9 mouse cellular contexts compared by ENCODE assay signal in the genomic region with DNA sequence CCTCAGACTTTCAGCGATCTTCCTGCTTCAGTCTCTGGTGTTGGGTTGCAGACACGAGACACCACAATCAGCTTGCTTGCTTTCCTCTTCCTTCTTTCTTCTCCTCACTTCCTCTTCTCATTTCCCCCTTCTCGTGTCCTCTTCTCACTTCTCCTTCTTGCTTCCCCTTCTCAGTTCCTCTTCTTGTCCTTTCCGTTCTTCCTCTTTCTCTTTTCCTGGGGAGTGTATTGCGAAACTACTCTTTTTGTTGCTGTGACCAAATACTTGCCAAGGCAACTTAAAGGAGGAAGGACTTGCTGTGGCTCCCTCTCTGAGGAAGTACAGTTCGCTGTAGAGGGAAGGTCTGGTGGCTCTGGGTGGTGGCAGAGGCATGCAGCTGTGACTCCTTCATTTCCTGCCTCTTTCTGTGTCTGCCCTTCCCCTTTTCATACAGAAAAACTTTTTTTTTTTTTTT. TPM values are rescaled to one million over a fixed set of nuclear protein-coding genes. Genes with fewer than 3 reads are reported as not detected.
A peak's percentile ranks its signal among the peaks of the same experiment; 100 is the strongest.
DNase-seq lines count a peak whose midpoint lies in the region; ATAC-seq lines count a peak whose summit lies in the region.
"Had no signal": no experiment of that assay in that cellular context is flagged by ENCODE, and none has a peak within 500 bp of the region (broad histone marks: within the 10 kb centered on the region; RNA-seq: fewer than 3 reads in every experiment).

No protein-coding gene starts in this region.

- no peak overlapping the region for H3K9ac ChIP-seq in heart, embryonic 14.5 days (ENCODE audit: low read length)

- 57% methylated on average over 6 of the region's 6 CpGs for WGBS in heart, embryonic 14.5 days

- no peaks in the 10 kb centered on the region for H3K9me3 ChIP-seq in heart, embryonic 14.5 days (ENCODE audit: control insufficient read depth, low read length)

- no peaks in the 10 kb centered on the region for H3K27me3 ChIP-seq in heart, embryonic 14.5 days (ENCODE audit: control insufficient read depth, insufficient read depth, low read length)

- no peaks in the 10 kb centered on the region for H3K36me3 ChIP-seq in heart, embryonic 14.5 days (ENCODE audit: control insufficient read depth, insufficient read depth, low read length)

- no peak for ATAC-seq in heart, embryonic 14.5 days (ENCODE audit: insufficient number of reproducible peaks, insufficient read depth, low FRiP score, low read depth)
- peak; percentile 80 for ATAC-seq in monocyte, adult 5-6 weeks (replicated peaks; ENCODE audit: insufficient number of reproducible peaks, low FRiP score, low TSS enrichment, poor library complexity, severe bottlenecking)
- no peak for ATAC-seq in cerebellum, adult (ENCODE audit: insufficient number of reproducible peaks, low FRiP score, low TSS enrichment)

- DNase-seq in heart, adult 11 months = no peak
- peak; percentile 75 for DNase-seq in CD4-positive, CD25-positive, alpha-beta regulatory T cell, adult 2 months (ENCODE audit: low read depth, low spot score)
- DNase-seq in c-Kit-positive CD71-negative TER-119-negative erythroid progenitor cells, embryonic 14.5 days (ENCODE audit: low read depth) = peak; percentile 63
- DNase-seq in embryo, embryonic 9.5 days (ENCODE audit: extremely low spot score) = no peak
- DNase-seq in layer of hippocampus, postnatal 25 days (ENCODE audit: extremely low spot score in 1 of 2, low spot score in 1 of 2) = no peak
- DNase-seq: cerebellum, adult 9-10 months had no signal

- H3K27ac ChIP-seq in heart, embryonic 14.5 days (replicated peaks in 1 of 2; ENCODE audit: control insufficient read depth in 1 of 2, insufficient read depth in 1 of 2, low read depth in 2 of 2, low read length in 2 of 2) = peak overlapping the region; percentile 78 to 79

- no peak overlapping the region for H3K4me2 ChIP-seq in heart, embryonic 14.5 days (ENCODE audit: low read length)

- H3K4me1 ChIP-seq in heart, embryonic 14.5 days (ENCODE audit: control insufficient read depth in 2 of 2, insufficient read depth in 2 of 2, low read length in 2 of 2) = peaks cover 14 to 19% of the 10 kb centered on the region in 2 experiments

- no peak overlapping the region for H3K4me3 ChIP-seq in heart, embryonic 14.5 days (ENCODE audit: control insufficient read depth in 1 of 2, insufficient read depth in 1 of 2, low read depth in 1 of 2, low read length in 2 of 2)

RNA-seq across cellular contexts. Expression of a gene that starts 35.2 kb away (rescaled TPM):
- polyA plus RNA-seq in heart, embryonic 14.5 days (2014; fragmentation: Nextera tagmentation; extraction: Ambion mirVana) = 135 and 138 TPM in 2 replicates
- total RNA-seq in monocyte, adult 5-6 weeks (2017) = 298 to 398 TPM (median 324 TPM) in 3 replicates
- 10 to 100 TPM; 74.7 to 80.9 TPM for total RNA-seq in layer of hippocampus, postnatal 25 days (2021)

Comparison
In these comparisons a context has a peak if more than half of its experiments do, and no peak if none do; other contexts are left out.
1. DNase-seq: peak in CD4-positive, CD25-positive, alpha-beta regulatory T cell, adult 2 months (single experiment) and c-Kit-positive CD71-negative TER-119-negative erythroid progenitor cells, embryonic 14.5 days (single experiment); none in heart, adult 11 months (single experiment), embryo, embryonic 9.5 days (single experiment) and layer of hippocampus, postnatal 25 days (0 of 2).